In the genomic region with DNA sequence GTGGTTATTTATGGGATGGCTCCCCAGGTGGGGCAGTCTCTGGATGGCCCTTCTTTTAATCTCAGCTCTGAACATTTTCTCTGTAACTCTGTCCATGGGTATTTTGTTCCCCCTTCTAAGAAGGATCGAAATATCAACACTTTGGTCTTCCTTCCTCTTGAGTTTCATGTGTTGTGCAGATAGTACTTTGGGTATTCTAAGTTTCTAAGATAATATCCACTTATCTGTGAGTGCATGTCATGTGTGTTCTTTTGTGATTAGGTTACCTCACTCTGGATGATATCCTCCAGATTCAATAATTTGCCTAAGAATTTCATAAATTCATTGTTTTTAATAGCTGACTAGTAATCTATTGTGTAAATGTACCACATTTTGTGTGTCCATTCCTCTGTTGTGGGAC, we compare ENCODE assay signal across 28 mouse cellular contexts.
"Had no signal": no experiment of that assay in that cellular context is flagged by ENCODE, and none has a peak within 500 bp of the region (broad histone marks: within the 10 kb centered on the region; RNA-seq: fewer than 3 reads in every experiment).

No protein-coding gene starts in this region.

- H3K27ac ChIP-seq: limb, embryonic 10.5 days; limb, embryonic 12.5 days; limb, embryonic 13.5 days; limb, embryonic 15.5 days; liver, embryonic 12.5 days; liver, embryonic 13.5 days; liver, embryonic 14.5 days; liver, embryonic 15.5 days; lung, embryonic 15.5 days; macrophage; midbrain, embryonic 10.5 days; midbrain, embryonic 12.5 days; midbrain, embryonic 13.5 days; midbrain, embryonic 15.5 days; neural tube, embryonic 12.5 days had no signal

- H3K4me3 ChIP-seq: limb, embryonic 10.5 days; limb, embryonic 12.5 days; limb, embryonic 13.5 days; limb, embryonic 15.5 days; liver, embryonic 12.5 days; liver, embryonic 13.5 days; liver, embryonic 15.5 days; lung, embryonic 15.5 days; megakaryocyte, embryonic 14.5 days; midbrain, embryonic 10.5 days; midbrain, embryonic 12.5 days; midbrain, embryonic 13.5 days; midbrain, embryonic 15.5 days; myocyte; neural tube, embryonic 12.5 days had no signal

- H3K27me3 ChIP-seq: limb, embryonic 12.5 days; limb, embryonic 13.5 days; limb, embryonic 15.5 days; liver, embryonic 12.5 days; liver, embryonic 13.5 days; liver, embryonic 15.5 days; lung, embryonic 15.5 days; megakaryocyte, embryonic 14.5 days; midbrain, embryonic 12.5 days; midbrain, embryonic 13.5 days; midbrain, embryonic 15.5 days; neural tube, embryonic 12.5 days had no signal

- H3K9ac ChIP-seq: limb, embryonic 12.5 days; limb, embryonic 13.5 days; limb, embryonic 15.5 days; liver, embryonic 12.5 days; liver, embryonic 13.5 days; liver, embryonic 14.5 days; liver, embryonic 15.5 days; liver, postnatal 0 days; lung, embryonic 14.5 days; lung, embryonic 15.5 days; midbrain, embryonic 12.5 days; midbrain, embryonic 13.5 days; midbrain, embryonic 15.5 days; neural tube, embryonic 12.5 days had no signal

- DNase-seq: left cerebral cortex, postnatal 4 days; liver; liver, embryonic 13.5 days; liver, postnatal 0 days; lung, adult 18-20 months; lung, adult 2 months; lung, embryonic 14.5 days; lung, postnatal 10 days; lung, postnatal 14 days; lung, postnatal 36 days; lung, postnatal 4 days; midbrain, embryonic 14.5 days had no signal

- H3K36me3 ChIP-seq: limb, embryonic 10.5 days; limb, embryonic 12.5 days; limb, embryonic 13.5 days; limb, embryonic 15.5 days; liver, embryonic 12.5 days; liver, embryonic 13.5 days; liver, embryonic 15.5 days; lung, embryonic 15.5 days; midbrain, embryonic 10.5 days; midbrain, embryonic 12.5 days; midbrain, embryonic 13.5 days; midbrain, embryonic 15.5 days; neural tube, embryonic 12.5 days had no signal

- H3K4me1 ChIP-seq: limb, embryonic 10.5 days; limb, embryonic 12.5 days; limb, embryonic 13.5 days; limb, embryonic 15.5 days; liver, embryonic 12.5 days; liver, embryonic 13.5 days; liver, embryonic 15.5 days; lung, embryonic 15.5 days; megakaryocyte, embryonic 14.5 days; midbrain, embryonic 10.5 days; midbrain, embryonic 12.5 days; midbrain, embryonic 13.5 days; midbrain, embryonic 15.5 days; neural tube, embryonic 12.5 days had no signal

- H3K9me3 ChIP-seq: limb, embryonic 10.5 days; limb, embryonic 12.5 days; limb, embryonic 13.5 days; limb, embryonic 15.5 days; liver, embryonic 12.5 days; liver, embryonic 13.5 days; liver, embryonic 15.5 days; lung, embryonic 15.5 days; megakaryocyte, embryonic 14.5 days; midbrain, embryonic 10.5 days; midbrain, embryonic 12.5 days; midbrain, embryonic 13.5 days; midbrain, embryonic 15.5 days; neural tube, embryonic 12.5 days had no signal
